Mouse (Mus musculus) limb, embryonic 12.5 days (tissue): ENCODE measurements around the gene Capn5. TPM values are rescaled to one million over a fixed set of nuclear protein-coding genes. Genes with fewer than 3 reads are reported as not detected.

ENCODE experiments used
- ATAC-seq: fragments of 200-750 bp; cut with Nextera tagmentation; 2 replicates; pipeline ENCODE4 v1.8.0; 2017; ENCODE audit warnings: low read depth, moderate TSS enrichment; ENCODE audit not compliant: insufficient number of reproducible peaks, insufficient read depth, low FRiP score, low TSS enrichment
- H3K27ac ChIP-seq: fragments of 300-500 bp; sonication (generic); 2 replicates; pipeline ENCODE4 v1.5.1; 2016; ENCODE audit warnings: mild to moderate bottlenecking, moderate library complexity
- H3K27me3 ChIP-seq: fragments of 300-500 bp; sonication (generic); 2 replicates; pipeline ENCODE4 v1.6.1; 2016; ENCODE audit warnings: mild to moderate bottlenecking, moderate library complexity
- H3K36me3 ChIP-seq: fragments of 300-500 bp; sonication (generic); 2 replicates; pipeline ENCODE4 v1.6.1; 2016; ENCODE audit warnings: mild to moderate bottlenecking, moderate library complexity
- H3K4me1 ChIP-seq: fragments of 300-500 bp; sonication (generic); replicated peaks from 2 replicates; pipeline ENCODE4 v1.6.1; 2016
- H3K4me2 ChIP-seq: fragments of 300-500 bp; sonication (generic); 2 replicates; pipeline ENCODE4 v1.6.1; 2016; ENCODE audit warnings: mild to moderate bottlenecking, moderate library complexity
- H3K4me3 ChIP-seq: fragments of 300-500 bp; sonication (generic); replicated peaks from 2 replicates; pipeline ENCODE4 v1.5.1; 2016; ENCODE audit warnings: mild to moderate bottlenecking
- H3K9ac ChIP-seq: fragments of 300-500 bp; sonication (generic); replicated peaks from 2 replicates; pipeline ENCODE4 v1.6.1; 2016; ENCODE audit warnings: mild to moderate bottlenecking, moderate library complexity
- H3K9me3 ChIP-seq: fragments of 300-500 bp; sonication (generic); 2 replicates; pipeline ENCODE4 v1.6.1; 2016; ENCODE audit warnings: mild to moderate bottlenecking, moderate library complexity
- WGBS: fragments of 180-500 bp; shearing (Covaris S2); methylation state at CpG from one replicate; pipeline ENCODE4 v1.1.7; 2016; 5-methylcytosine and 5-hydroxymethylcytosine counted together
- polyA plus RNA-seq: library from polyadenylated mRNA; unstranded; fragments of >200 nt; fragmentation: Nextera tagmentation; extraction: Ambion mirVana; gene quantifications from 2 replicates; pipeline ENCODE4 v1.2.1, GENCODE M21; 2016

The Capn5 gene
- polyA plus RNA-seq, 1 experiment from 2014 or later: 4.0 TPM

DNA sequence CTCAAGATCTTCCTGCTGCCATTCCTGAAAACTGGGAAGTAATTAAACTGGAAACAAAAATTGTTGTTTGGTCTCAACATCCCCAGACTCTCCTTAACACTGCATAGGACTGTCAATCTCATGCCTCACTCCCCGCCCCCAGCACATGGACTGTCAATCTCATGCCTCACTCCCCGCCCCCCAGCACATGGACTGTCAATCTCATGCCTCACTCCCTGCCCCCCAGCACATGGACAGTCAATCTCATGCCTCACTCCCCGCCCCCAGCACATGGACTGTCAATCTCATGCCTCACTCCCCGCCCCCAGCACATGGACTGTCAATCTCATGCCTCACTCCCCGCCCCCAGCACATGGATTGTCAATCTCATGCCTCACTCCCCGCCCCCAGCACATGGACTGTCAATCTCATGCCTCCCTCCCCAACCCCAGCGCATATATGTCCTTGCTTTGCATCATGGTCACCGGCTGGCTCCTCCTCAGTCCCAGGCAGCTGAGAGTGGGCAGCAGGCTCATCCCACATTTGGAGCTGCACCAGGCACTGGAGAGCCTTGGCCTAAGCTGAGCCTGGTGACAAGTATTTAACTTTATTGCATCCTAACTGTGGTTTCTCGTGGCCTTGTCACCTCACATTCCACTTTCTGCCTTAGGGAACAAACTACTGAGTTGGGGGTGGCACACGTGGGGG lies 29.2 kb downstream of the Capn5 start:
- no peak for ATAC-seq
- 64% methylated on average over 10 of the region's 10 CpGs for WGBS

DNA sequence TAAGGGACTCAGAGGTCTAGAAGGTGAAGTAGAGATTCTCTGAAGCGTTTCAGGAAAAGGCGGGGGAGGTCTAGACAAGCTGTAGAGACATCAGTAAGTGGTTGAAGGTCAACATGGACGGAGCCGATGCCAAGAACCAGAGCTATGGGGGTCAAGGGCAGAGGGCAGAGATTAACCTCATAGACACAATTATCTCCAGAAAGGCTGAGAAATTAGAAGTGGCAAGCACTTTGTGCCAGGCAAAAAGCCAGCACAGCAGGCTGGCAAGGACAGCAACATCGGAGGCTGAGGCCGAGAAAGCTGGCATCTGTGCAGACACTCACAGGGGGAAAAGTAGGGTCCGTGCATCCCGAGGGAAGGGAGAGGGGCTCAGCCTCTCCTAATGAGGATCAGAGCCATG lies 30.3 kb downstream of the Capn5 start:
- H3K4me1 ChIP-seq: peaks cover 25% of the 10 kb centered on the region
- WGBS: 85% methylated on average over 8 of the region's 8 CpGs

More for the DNA sequence above, 29.2 kb downstream of the Capn5 start:
- Histone ChIP-seq H3K4me1 (peaks cover 26% of the 10 kb centered on the region), H3K27ac (0 out of 2 replicates have a peak overlapping the region, but pooled peaks have one; percentile 29), H3K4me2 (no peak overlapping the region), H3K9me3 (no peaks in the 10 kb centered on the region), H3K4me3 (no peak overlapping the region), H3K9ac (no peak overlapping the region), H3K36me3 (no peaks in the 10 kb centered on the region), H3K27me3 (0 out of 2 replicates have a peak, but pooled peaks cover 2% of the 10 kb centered on the region)

DNA sequence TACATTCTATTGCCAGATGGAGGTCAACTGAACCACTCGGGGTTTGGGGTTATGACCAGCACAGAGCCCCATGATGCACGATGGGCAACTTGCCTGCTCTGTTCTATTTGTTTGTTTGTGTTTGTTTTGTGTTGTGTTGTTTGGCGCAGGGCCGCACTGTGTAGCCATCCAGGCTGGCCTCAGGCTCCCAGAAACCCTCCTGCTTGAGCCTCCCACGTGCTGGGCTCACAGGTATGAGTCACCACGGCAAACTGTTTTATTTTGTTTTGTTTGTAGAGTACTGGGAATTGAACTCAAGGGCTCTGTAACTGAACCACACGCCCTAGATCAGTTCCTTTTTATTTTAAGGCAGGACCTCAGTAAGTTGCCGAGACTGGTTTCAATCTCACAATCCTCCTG lies 31.6 kb downstream of the Capn5 start:
- H3K9ac ChIP-seq: no peak overlapping the region
- H3K4me1 ChIP-seq: peaks cover 15% of the 10 kb centered on the region
- no peak overlapping the region for H3K27ac ChIP-seq
- H3K4me3 ChIP-seq: no peak overlapping the region
- no peaks in the 10 kb centered on the region for H3K36me3 ChIP-seq
- no peak for ATAC-seq
- H3K4me2 ChIP-seq: no peak overlapping the region
- no peaks in the 10 kb centered on the region; the same call in 1 of the 2 replicates for H3K27me3 ChIP-seq
- no peaks in the 10 kb centered on the region for H3K9me3 ChIP-seq
- WGBS: 74% methylated on average over 8 of the region's 8 CpGs

More for the DNA sequence above, 30.3 kb downstream of the Capn5 start:
- Histone ChIP-seq H3K4me3 (no peak overlapping the region), H3K4me2 (no peak overlapping the region), H3K27ac (no peak overlapping the region), H3K9me3 (no peaks in the 10 kb centered on the region), H3K9ac (no peak overlapping the region), H3K36me3 (no peaks in the 10 kb centered on the region), H3K27me3 (peaks cover 2% of the 10 kb centered on the region; the same call in 1 of the 2 replicates)
- ATAC-seq: no peak

DNA sequence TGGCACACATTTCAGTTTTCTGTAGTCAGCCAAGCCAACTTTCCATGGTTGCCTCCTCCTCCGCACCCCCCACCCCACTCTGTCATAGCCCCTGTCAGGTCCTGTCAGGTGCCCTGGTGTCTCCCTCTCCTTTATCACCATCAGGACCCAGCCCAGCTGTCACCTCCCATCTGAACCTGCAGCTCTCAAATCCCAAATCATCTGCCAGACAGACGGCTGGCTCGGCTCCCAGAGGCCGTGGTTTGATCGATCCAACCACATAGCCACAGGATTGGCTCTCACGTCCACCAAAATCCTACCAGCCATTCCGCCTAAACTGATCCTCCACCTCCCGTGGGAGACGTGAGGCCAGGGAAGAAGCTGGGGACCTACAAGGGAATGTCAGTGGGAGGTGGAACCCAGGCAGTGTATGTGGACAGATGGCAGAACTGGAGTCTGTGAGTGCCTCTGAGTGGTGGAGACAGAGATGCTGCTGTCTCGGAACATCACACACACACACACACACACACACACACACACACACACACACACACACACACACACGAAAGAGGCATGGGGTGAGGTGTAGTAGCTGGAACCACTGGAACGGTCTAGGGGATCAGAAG lies 32.1 kb downstream of the Capn5 start:
- no peak overlapping the region for H3K27ac ChIP-seq
- H3K9me3 ChIP-seq: no peaks in the 10 kb centered on the region
- no peak for ATAC-seq
- no peak overlapping the region for H3K4me2 ChIP-seq
- H3K4me1 ChIP-seq: peaks cover 15% of the 10 kb centered on the region
- no peaks in the 10 kb centered on the region; the same call in 1 of the 2 replicates for H3K27me3 ChIP-seq
- no peak overlapping the region for H3K4me3 ChIP-seq
- no peaks in the 10 kb centered on the region for H3K36me3 ChIP-seq
- H3K9ac ChIP-seq: no peak overlapping the region
- 78% methylated on average over 12 of the region's 12 CpGs for WGBS

DNA sequence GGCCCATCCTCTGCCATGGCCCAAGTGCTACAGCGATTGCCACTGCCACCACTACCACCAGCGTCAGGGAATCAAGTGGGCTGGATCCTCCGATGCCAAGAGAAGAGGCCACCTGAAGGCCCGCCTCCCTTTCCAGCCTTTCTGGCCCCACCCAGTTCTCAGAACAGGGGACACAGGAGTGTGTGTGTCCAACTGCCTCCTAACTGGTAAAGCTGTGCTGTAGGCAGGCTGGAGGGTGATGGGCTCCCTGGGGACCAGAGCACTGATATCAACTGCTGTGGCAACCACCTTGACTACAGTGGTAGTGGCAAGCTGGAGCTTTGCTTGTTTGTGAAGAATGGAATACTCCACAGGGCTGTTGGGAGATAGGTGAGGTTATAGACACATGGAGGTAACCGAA lies 32.7 kb downstream of the Capn5 start, which contains the start of gene Omp:
TSS of gene Omp (minus strand) at position 101 of the 400 bp plus-strand sequence.
- Histone ChIP-seq H3K4me1 (peaks cover 15% of the 10 kb centered on the region), H3K27me3 (no peaks in the 10 kb centered on the region; the same call in 1 of the 2 replicates), H3K9me3 (no peaks in the 10 kb centered on the region), H3K9ac (no peak within 1 kb of the TSS), H3K36me3 (no peaks in the 10 kb centered on the region), H3K27ac (no peak within 1 kb of the TSS), H3K4me3 (no peak within 1 kb of the TSS), H3K4me2 (no peak within 1 kb of the TSS)
- no peak for ATAC-seq
- WGBS: 93% methylated on average over 5 of the region's 5 CpGs

DNA sequence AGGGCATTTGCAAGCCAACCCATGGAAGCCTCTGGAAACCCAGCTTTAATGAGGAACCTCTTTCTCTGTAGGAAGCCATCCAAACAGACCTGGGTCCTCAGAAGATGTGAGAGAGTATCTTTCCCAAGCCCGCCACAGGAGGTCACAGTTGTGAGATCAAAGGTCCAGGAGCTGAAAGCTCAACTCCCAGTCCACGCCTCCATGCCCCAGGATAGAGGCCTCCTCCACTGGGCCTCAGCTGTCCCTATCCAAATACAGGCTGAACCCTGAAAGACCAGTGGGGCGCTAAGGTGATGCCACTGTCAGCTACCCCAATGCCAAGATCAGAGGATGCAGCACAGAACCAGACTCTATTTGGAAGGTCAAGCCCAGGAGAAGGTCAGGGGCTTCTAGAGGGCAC lies 35.4 kb downstream of the Capn5 start:
- H3K9me3 ChIP-seq: no peaks in the 10 kb centered on the region
- peaks cover 9% of the 10 kb centered on the region for H3K4me1 ChIP-seq
- no peak overlapping the region for H3K27ac ChIP-seq
- no peak overlapping the region for H3K9ac ChIP-seq
- H3K4me3 ChIP-seq: no peak overlapping the region
- H3K27me3 ChIP-seq: no peaks in the 10 kb centered on the region; the same call in 1 of the 2 replicates
- no peak for ATAC-seq
- no peaks in the 10 kb centered on the region for H3K36me3 ChIP-seq
- WGBS: 51% methylated on average over 3 of the region's 3 CpGs
- no peak overlapping the region for H3K4me2 ChIP-seq

DNA sequence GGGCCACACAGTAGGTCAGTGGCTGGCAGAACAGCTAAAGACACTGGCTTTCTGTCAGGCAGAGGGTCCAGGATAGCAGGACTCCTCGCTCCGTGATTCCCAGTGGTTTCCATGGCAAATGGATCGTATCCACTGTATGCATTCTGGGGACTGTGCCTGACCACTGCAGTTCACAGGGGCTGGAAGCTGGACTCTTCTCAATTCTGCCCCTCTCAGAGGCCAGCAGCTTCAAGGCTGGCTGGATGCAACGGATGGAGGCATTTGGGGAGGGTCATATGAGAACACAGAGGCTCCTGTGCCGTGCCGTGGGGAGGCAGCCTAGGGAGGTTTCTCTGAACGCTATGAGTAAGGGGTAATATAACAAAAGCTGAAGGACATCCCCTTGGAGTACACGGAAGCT lies 35.8 kb downstream of the Capn5 start:
- Histone ChIP-seq H3K9ac (no peak overlapping the region), H3K4me1 (peaks cover 9% of the 10 kb centered on the region), H3K4me3 (no peak overlapping the region), H3K4me2 (no peak overlapping the region), H3K36me3 (no peaks in the 10 kb centered on the region), H3K9me3 (no peaks in the 10 kb centered on the region), H3K27ac (no peak overlapping the region), H3K27me3 (no peaks in the 10 kb centered on the region; the same call in 1 of the 2 replicates)
- WGBS: 66% methylated on average over 8 of the region's 8 CpGs
- ATAC-seq: no peak

DNA sequence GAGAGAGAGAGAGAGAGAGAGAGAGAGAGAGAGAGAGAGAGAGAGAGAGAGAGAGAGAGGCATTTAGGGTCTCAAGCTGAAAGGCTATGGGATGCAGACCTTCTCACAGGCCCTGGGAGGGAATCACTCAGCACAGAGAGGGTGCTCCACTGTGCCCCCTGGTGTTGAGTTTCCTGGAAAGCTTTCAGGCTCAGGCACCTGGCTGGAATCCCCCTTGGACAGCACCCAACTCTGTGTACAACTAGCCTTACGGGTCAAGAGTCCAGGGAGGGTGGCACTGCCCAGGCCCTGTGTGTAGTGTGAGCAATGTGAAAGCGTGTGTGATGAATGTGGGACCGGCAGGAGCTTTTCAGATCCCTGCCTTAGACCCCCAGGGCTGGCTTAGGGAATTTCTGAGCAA lies 36.9 kb downstream of the Capn5 start:
- Histone ChIP-seq H3K36me3 (no peaks in the 10 kb centered on the region), H3K4me3 (no peak overlapping the region), H3K9ac (no peak overlapping the region), H3K27ac (no peak overlapping the region), H3K4me1 (peaks cover 9% of the 10 kb centered on the region), H3K27me3 (no peaks in the 10 kb centered on the region; the same call in 1 of the 2 replicates), H3K9me3 (no peaks in the 10 kb centered on the region), H3K4me2 (no peak overlapping the region)
- ATAC-seq: no peak
- 65% methylated on average over 3 of the region's 3 CpGs for WGBS

DNA sequence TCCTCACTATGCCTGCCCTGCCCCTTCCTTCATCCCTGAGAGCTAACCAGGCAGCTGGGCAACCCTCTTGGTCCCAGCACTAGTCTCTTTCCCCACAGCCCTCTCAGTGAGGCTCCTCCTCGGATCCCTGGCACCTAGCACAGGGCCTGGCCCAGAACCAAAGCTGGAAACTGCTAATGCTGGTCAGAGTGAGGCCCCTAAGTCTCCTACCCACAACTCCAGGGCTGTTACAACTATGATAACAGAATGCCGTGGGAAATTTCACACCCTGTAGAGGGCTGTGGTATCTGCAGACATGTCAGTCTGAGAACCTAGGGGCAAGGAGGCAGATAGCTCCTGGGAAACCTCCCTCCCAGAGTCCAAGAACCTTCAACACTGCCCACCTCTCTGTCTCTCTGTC lies 37.5 kb downstream of the Capn5 start:
- no peak for ATAC-seq
- H3K27ac ChIP-seq: no peak overlapping the region
- no peak overlapping the region for H3K4me2 ChIP-seq
- H3K9me3 ChIP-seq: no peaks in the 10 kb centered on the region
- no peaks in the 10 kb centered on the region; the same call in 1 of the 2 replicates for H3K27me3 ChIP-seq
- H3K36me3 ChIP-seq: no peaks in the 10 kb centered on the region
- WGBS: 10% methylated on average over 2 of the region's 2 CpGs
- H3K4me1 ChIP-seq: peaks cover 9% of the 10 kb centered on the region
- no peak overlapping the region for H3K9ac ChIP-seq
- no peak overlapping the region for H3K4me3 ChIP-seq

DNA sequence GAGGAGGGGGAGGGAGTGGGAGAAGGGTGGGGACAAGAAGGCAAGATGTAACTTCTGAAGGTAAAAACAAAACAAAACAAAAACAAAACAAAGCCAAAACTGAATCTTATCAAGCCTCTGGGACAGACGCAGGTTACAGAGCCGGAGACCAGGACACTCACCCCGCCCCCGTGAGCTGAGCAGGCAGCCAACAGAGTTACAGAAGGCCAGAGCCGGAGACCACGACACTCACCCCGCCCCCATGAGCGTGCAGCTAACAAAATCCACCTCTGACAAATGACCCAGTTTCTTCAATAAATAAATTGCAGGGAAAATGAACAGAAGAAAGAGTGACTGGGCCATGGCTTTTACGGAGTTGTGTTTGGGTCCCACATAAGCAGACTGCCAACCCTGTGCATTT lies 38.9 kb downstream of the Capn5 start:
- no peak for ATAC-seq
- Histone ChIP-seq H3K4me3 (no peak overlapping the region), H3K27me3 (no peaks in the 10 kb centered on the region; the same call in 1 of the 2 replicates), H3K9me3 (no peaks in the 10 kb centered on the region), H3K4me2 (peak overlapping the region; percentile 13; the same call in 1 of the 2 replicates), H3K27ac (no peak overlapping the region), H3K4me1 (peaks cover 9% of the 10 kb centered on the region), H3K36me3 (no peaks in the 10 kb centered on the region), H3K9ac (no peak overlapping the region)
- WGBS: 18% methylated on average over 9 of the region's 9 CpGs

DNA sequence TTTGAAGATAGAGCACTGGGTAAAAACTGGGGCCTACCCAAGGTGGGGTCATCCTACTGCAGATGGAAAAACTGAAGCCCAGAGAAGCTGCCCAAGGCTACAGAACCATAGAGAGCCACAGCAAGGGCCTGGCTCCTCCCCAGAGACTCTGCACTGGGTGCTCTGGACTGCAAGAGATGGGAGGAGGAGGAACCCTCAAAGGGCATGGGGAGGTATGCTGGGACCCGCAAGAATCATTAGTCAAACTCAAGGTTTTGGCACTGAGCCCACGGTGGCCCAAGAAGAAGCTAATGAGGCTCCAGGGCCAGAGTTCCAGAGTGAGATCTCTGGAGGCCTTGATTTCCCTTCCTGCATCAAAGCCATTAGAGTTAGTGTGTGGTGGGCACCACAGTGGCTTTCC lies 40.1 kb downstream of the Capn5 start:
- H3K27me3 ChIP-seq: no peaks in the 10 kb centered on the region; the same call in 1 of the 2 replicates
- no peak overlapping the region for H3K27ac ChIP-seq
- H3K9ac ChIP-seq: no peak overlapping the region
- H3K4me2 ChIP-seq: no peak overlapping the region
- ATAC-seq: no peak
- no peaks in the 10 kb centered on the region for H3K36me3 ChIP-seq
- H3K9me3 ChIP-seq: no peaks in the 10 kb centered on the region
- WGBS: 70% methylated on average over 2 of the region's 2 CpGs
- H3K4me3 ChIP-seq: no peak overlapping the region
- peaks cover 9% of the 10 kb centered on the region for H3K4me1 ChIP-seq
